In genomic region chr19:55335881-55336280, GRCm38 (mm10) we compare ENCODE assay signal across 10 mouse cellular contexts. TPM values are rescaled to one million over a fixed set of nuclear protein-coding genes. Genes with fewer than 3 reads are reported as not detected.
DNase-seq lines count a peak whose midpoint lies in the region; ATAC-seq and TF ChIP-seq lines count a peak whose summit lies in the region.
"Had no signal": no experiment of that assay in that cellular context is flagged by ENCODE, and none has a peak within 500 bp of the region (broad histone marks: within the 10 kb centered on the region; RNA-seq: fewer than 3 reads in every experiment).

No protein-coding gene starts in this region.

- CTCF ChIA-PET in Patski (lab: Charles Lee): interaction anchor here (1.1 to 1.8 kb wide), 4 partner anchors 10 to 799 kb away, joined by 3 to 5 read pairs (median 4); no protein-coding TSS in a partner anchor

- no peaks in the 10 kb centered on the region for H3K36me3 ChIP-seq in hindbrain, embryonic 11.5 days (ENCODE audit: control insufficient read depth, insufficient read depth, low read length)
- 0 out of 2 replicates have a peak, but pooled peaks cover 4% of the 10 kb centered on the region for H3K36me3 ChIP-seq in hindbrain, embryonic 12.5 days
- H3K36me3 ChIP-seq: lung, embryonic 15.5 days had no signal

- H3K4me2 ChIP-seq in hindbrain, embryonic 11.5 days (replicated peaks; ENCODE audit: low read depth, low read length): no peak overlapping the region
- H3K4me2 ChIP-seq in hindbrain, embryonic 12.5 days (replicated peaks): no peak overlapping the region
- H3K4me2 ChIP-seq: lung, embryonic 15.5 days; neural tube, embryonic 13.5 days had no signal

- ATAC-seq in hindbrain, embryonic 11.5 days (ENCODE audit: low FRiP score): no peak
- ATAC-seq in hindbrain, embryonic 12.5 days (ENCODE audit: low FRiP score): no peak
- no peak for ATAC-seq in Patski

- H3K27me3 ChIP-seq in hindbrain, embryonic 11.5 days (ENCODE audit: control insufficient read depth, insufficient read depth, low read length): no peaks in the 10 kb centered on the region
- H3K27me3 ChIP-seq in hindbrain, embryonic 12.5 days: no peaks in the 10 kb centered on the region
- H3K27me3 ChIP-seq in Patski: no peaks in the 10 kb centered on the region
- H3K27me3 ChIP-seq: lung, embryonic 15.5 days; neural tube, embryonic 13.5 days had no signal

- POLR2A ChIA-PET in Patski (lab: Charles Lee): no interaction called here

- 97% methylated on average over 1 of the region's 1 CpGs for WGBS in hindbrain, embryonic 11.5 days
- WGBS in hindbrain, embryonic 12.5 days: 97% methylated on average over 1 of the region's 1 CpGs
- 84% methylated on average over 1 of the region's 1 CpGs for WGBS in lung, adult 2 months

- no peak overlapping the region for H3K4me3 ChIP-seq in hindbrain, embryonic 11.5 days (ENCODE audit: low read depth, low read length)
- H3K4me3 ChIP-seq in hindbrain, embryonic 12.5 days: no peak overlapping the region
- H3K4me3 ChIP-seq in lung, adult 2 months (replicated peaks; ENCODE audit: extremely low read depth, low read depth, low read length): no peak overlapping the region
- H3K4me3 ChIP-seq: lung, embryonic 15.5 days; neural tube, embryonic 13.5 days had no signal

- H3K9ac ChIP-seq in hindbrain, embryonic 11.5 days (ENCODE audit: low read depth, low read length): no peak overlapping the region
- H3K9ac ChIP-seq in hindbrain, embryonic 12.5 days: no peak overlapping the region
- H3K9ac ChIP-seq: lung, embryonic 15.5 days; neural tube, embryonic 13.5 days had no signal

- in situ Hi-C loops in Patski (cut with MboI; ENCODE audit: low pct_unique_long_range_greater_than_20kb): loop anchor here (5.0 to 10.0 kb wide), 4 partner anchors 556 to 916 kb away; no protein-coding TSS in a partner anchor

- no peak for TF ChIP-seq POLR2A in lung, adult 2 months (IDR thresholded peaks at IDR 0.05; ENCODE audit: borderline replicate concordance, extremely low read depth, low read depth, low read length)

- H3K4me1 ChIP-seq in hindbrain, embryonic 11.5 days (replicated peaks; ENCODE audit: control insufficient read depth, insufficient read depth, low read length): no peaks in the 10 kb centered on the region
- H3K4me1 ChIP-seq in hindbrain, embryonic 12.5 days: no peaks in the 10 kb centered on the region
- H3K4me1 ChIP-seq in lung, adult 2 months (ENCODE audit: control insufficient read depth, insufficient read depth, low read length): no peaks in the 10 kb centered on the region; the same call in 1 of the 2 replicates
- H3K4me1 ChIP-seq: lung, embryonic 15.5 days had no signal

- no peaks in the 10 kb centered on the region for H3K9me3 ChIP-seq in hindbrain, embryonic 11.5 days (ENCODE audit: control insufficient read depth, low read length)
- H3K9me3 ChIP-seq in hindbrain, embryonic 12.5 days (replicated peaks): no peaks in the 10 kb centered on the region
- H3K9me3 ChIP-seq: lung, embryonic 15.5 days; neural tube, embryonic 13.5 days had no signal

- peak; percentile 42 for DNase-seq in hindbrain, embryonic 11.5 days (ENCODE audit: low spot score)
- peak; percentile 51 for DNase-seq in lung, postnatal 36 days
- no peak for DNase-seq in lung, adult 2 months
- DNase-seq in Patski (ENCODE audit: low read depth, low spot score): no peak
- peak; percentile 18 for DNase-seq in retina, adult 2 months (ENCODE audit: low read depth, low spot score)
- no peak for DNase-seq in spleen, postnatal 10 days (ENCODE audit: low spot score in 2 of 2)
- DNase-seq in cerebellum, adult 9-10 months: no peak

- TF ChIP-seq CTCF in lung, adult 2 months (IDR thresholded peaks at IDR 0.05; ENCODE audit: insufficient read depth, low read length): no peak
- peak; percentile 58 for TF ChIP-seq CTCF in Patski (IDR thresholded peaks at IDR 0.05)

- no peak overlapping the region for H3K27ac ChIP-seq in hindbrain, embryonic 11.5 days (ENCODE audit: low read depth, low read length)
- no peak overlapping the region for H3K27ac ChIP-seq in hindbrain, embryonic 12.5 days
- H3K27ac ChIP-seq: lung, embryonic 15.5 days; neural tube, embryonic 13.5 days had no signal

RNA-seq across cellular contexts. Expression of gene Vti1a, which starts 19.8 kb away (rescaled TPM):
- polyA plus RNA-seq in hindbrain, embryonic 11.5 days (2014; fragmentation: Nextera tagmentation; extraction: Ambion mirVana): 27.1 and 27.8 TPM in 2 replicates
- 28.8 and 32.3 TPM in 2 replicates for polyA plus RNA-seq in hindbrain, embryonic 12.5 days (2016; fragmentation: Nextera tagmentation; extraction: Ambion mirVana)
- polyA plus RNA-seq in lung, adult 2 months (2012; rRNA removed): 10.3 and 11.5 TPM in 2 replicates
- 41.4 TPM for polyA plus RNA-seq in Patski (2021)

RNA-seq across cellular contexts. Expression of gene Zdhhc6, which starts 20.0 kb away (rescaled TPM):
- 106 and 109 TPM in 2 replicates for polyA plus RNA-seq in hindbrain, embryonic 11.5 days (2014; fragmentation: Nextera tagmentation; extraction: Ambion mirVana)
- polyA plus RNA-seq in hindbrain, embryonic 12.5 days (2016; fragmentation: Nextera tagmentation; extraction: Ambion mirVana): 88.4 and 90.1 TPM in 2 replicates
- polyA plus RNA-seq in lung, adult 2 months (2012; rRNA removed): 6.8 and 10.8 TPM in 2 replicates
- polyA plus RNA-seq in Patski (2021): 85.5 TPM

Comparison
In these comparisons a context has a peak if more than half of its experiments do, and no peak if none do; other contexts are left out.
1. DNase-seq: peak in hindbrain, embryonic 11.5 days (single experiment), lung, postnatal 36 days (single experiment) and retina, adult 2 months (single experiment); none in lung, adult 2 months (single experiment), Patski (single experiment), spleen, postnatal 10 days (0 of 2) and cerebellum, adult 9-10 months (single experiment).